Mouse (Mus musculus) lung, postnatal 0 days (tissue): ENCODE results near the gene Slc31a1.

Source experiments
- CTCF ChIP-seq: IDR thresholded peaks from 2 replicates; pipeline ENCODE4 v1.5.1; 2016; ENCODE audit warnings: antibody characterized with exemption, mild to moderate bottlenecking
- EP300 ChIP-seq: IDR thresholded peaks from 2 replicates; pipeline ENCODE4 v1.6.1; 2016; ENCODE audit warnings: antibody characterized with exemption, mild to moderate bottlenecking, control low read depth

- TF ChIP-seq CTCF (no peak), EP300 (no peak)
Observed at GRCm38 (mm10) chr4:62440986-62441385, 80.5 kb downstream of the Slc31a1 start.
